Mouse (Mus musculus) limb, embryonic 15.5 days (tissue): Measurements from ENCODE around the gene Cd82. TPM values are rescaled to one million over a fixed set of nuclear protein-coding genes. Genes with fewer than 3 reads are reported as not detected.

Source experiments
- microRNA-seq: library from miRNA; unstranded; fragments of <30 nt; microRNA quantifications from one replicate; pipeline ENCODE4, GENCODE M21; 2016
- polyA plus RNA-seq: library from polyadenylated mRNA; unstranded; fragments of >200 nt; fragmentation: Nextera tagmentation; extraction: Ambion mirVana; gene quantifications from 2 replicates; pipeline ENCODE4 v1.2.1, GENCODE M21; 2015

Gene Cd82
- polyA plus RNA-seq, 1 experiment from 2014 or later, result 51.4 TPM

Small RNAs within 50 kb of the gene (microRNA-seq; reads per million reads assigned to microRNA genes)
- not detected for gene Mir7001

Other genes starting within 250 kb of the Cd82 start
- gene Tspan18, start 128.6 kb downstream of the Cd82 start, polyA plus RNA-seq, result 18.8 and 24.0 TPM in 2 replicates
- not detected in 2 replicates for gene Gm10803, start 97.4 kb upstream of the Cd82 start, polyA plus RNA-seq
- gene Alx4, start 179.2 kb upstream of the Cd82 start, polyA plus RNA-seq, result 2.1 and 2.4 TPM in 2 replicates